Mouse (Mus musculus) lung, adult 18-20 months (tissue): ENCODE measurements around the gene Tcn2.
"Not testable (repeated sequence)": the region's sequence is repeated elsewhere in the genome, so short reads cannot be mapped to it uniquely, and the experiment has no call there.

Experiments used
- DNase-seq, 2 experiments: peaks; one replicate each; pipeline ENCODE4 v3.0.0; 2022; ENCODE audit warnings: mixed read lengths in 2 of 2

Tcn2 gene

DNA sequence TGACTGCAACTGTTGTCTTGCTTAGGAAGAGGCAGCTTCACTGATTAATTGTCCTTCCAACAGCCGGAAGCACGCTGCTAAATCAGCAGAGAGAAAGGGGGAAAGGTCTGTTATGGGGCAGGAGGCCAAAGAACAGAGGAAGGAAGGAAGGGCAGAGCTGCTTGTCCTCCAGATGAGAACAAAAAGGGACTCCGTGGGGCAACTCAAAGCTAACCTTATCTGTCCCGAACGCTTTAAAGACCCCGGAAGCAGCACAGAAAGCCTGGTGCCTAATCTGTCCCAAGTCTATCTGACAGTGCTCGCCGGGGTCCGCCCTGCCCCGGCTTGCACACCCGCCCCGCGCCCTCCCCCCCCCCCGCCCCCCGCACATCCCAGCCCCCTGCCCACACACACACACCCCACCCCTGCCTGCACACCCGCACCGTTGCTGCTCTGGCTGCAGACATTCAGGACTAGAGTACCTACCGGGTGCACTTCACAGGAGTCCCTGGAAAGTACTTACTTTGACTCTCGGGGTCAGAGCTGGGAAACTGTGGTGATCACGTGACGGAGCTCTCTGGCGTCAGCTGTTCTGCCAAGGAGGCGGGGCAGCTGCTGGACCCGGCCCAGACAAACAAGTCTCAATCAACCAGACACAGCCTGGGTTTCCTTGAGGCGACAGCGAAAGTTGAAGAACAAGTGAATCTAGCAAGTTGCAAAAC is at the start of gene Tcn2:
Gene Tcn2 (minus strand): TSS at position 649 of the 701 bp plus-strand sequence.
- peak; percentile 95 to 97 for DNase-seq

DNA sequence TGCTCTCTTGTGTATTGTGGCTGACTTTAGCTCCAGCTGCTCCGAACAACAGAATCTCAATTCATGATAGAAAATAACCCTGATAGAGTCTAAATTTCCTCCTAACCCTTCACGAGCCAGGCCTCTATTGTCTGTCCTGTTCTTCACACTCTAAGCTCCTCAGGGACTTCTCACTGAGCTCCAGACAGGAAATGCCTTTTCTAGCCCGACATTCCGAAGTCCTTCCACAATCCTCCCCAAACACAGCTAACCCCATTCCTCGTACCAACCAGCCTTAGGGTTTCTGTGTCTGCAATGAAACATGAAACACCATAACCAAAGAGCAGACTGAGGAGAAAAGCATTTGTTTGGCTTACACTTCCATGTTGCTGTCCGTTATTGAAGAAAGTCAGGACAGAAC is 49.6 kb upstream of the Tcn2 start:
- no peak for DNase-seq

DNA sequence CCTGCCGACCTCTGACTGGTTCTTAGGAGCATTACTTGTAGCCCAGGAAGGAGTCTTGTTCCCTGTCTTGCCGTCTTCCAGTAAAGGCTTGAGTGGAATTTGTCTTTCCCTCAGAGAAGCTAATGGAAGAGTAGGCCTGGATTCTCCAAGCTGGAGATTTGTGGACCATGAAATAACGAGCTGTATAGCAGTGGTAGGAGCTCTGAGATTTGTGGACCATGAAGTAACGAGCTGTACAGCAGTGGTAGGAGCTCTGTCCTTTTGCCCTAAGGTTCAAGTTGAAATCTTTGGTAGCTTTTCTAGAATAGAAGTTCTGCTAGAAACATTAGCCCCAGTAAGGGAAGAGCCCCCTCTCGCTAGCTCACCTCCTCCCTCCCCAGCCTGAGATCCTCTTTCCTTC is 46.5 kb upstream of the Tcn2 start:
- DNase-seq = no peak

DNA sequence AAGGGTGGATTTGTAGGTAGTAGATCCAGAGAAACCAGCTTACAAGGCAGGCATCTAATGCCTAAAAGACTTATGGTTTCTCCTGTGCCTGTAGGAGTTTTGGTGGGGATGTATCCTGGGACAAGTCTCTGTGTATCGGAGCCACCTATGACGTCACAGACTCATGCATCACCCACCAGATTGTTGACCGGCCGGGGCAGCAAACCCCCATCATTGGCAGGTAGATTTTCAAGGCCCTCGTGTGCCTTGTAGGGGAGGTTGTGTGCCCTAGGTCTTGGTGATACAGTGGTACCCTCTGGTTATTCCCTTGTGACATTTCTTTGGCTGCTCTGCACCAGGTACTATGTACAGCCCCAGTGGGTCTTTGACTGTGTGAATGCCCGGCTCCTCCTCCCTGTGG is 44.7 kb upstream of the Tcn2 start, which contains the start of gene 4930556J24Rik:
Gene 4930556J24Rik (minus strand): TSS at position 101 of the 400 bp plus-strand sequence.
- DNase-seq = no peak

DNA sequence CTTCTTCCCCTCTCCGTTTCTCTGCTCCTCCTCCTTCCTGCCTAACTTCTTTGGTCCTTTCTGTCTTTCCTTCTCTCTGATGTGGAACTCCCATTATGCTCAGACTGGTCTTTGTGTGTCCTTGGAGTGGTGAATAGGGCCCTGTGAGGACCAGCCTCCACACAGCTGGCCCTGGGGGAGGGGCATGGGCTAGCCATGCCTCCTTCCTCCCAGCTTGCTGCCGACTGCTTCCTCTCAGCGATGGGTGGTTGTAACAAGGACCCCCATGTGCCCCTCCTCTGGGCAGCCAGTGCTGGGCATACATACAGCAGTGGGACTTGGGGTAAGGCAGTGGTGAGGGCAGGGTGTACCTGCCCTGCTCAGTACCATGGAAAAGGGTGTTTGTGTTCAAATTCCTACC is 42.4 kb upstream of the Tcn2 start:
- DNase-seq = no peak

DNA sequence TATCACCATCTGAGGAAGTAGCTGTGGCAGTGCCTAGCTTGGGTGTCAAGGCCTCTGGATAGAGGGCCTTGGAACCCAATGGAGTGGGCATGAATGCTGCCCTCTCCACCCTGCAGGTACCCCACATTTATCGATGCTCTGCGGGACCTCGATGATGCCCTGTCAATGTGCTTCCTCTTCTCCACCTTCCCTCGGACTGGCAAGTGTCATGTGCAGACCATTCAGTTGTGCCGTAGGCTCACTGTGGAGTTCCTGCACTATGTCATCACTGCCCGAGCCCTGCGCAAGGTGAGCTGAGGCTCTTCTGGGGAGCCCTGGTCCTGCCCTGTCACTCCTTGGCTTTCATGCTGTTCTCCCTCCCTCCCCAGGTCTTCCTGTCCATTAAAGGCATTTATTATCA is 41.1 kb upstream of the Tcn2 start:
- no peak for DNase-seq

DNA sequence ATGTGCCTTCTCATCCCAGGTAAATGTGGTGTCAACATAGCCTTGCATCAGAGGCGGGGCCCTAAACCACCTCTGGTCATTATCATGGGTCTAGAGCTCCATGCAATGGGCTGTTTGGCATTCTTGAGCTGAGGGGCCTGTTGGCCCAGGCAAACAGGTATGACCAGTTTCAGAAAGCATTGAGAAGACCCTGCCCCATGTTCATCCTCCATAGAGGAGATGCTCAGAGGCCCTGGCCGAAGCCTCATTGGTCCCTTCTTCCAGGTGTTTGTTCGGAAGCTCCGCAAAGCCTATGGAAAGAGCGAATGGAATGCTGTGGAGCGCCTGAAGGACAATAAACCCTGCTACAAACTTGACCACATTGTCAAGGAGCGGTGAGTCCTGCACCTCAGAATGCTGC is 38.4 kb upstream of the Tcn2 start:
- no peak for DNase-seq

DNA sequence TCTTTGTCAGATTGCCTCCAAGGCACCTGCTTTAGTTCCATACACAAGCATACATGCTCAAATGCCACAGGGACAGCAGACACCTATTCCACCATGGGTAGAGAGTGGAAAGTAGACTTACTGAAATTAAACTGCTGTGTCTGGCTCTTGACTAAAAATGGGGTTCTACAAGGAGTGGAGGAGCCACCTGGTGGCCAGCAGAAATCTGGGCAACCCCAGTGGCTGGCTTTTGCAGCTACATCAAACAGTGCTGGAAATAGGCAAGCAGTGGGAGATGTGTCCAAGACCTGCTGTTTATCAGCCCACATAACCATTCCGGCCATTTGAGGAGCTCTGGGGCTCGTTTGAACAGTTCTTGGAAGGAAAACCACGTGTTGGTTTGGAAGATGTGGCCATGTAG is 37.9 kb upstream of the Tcn2 start:
- DNase-seq = no peak

DNA sequence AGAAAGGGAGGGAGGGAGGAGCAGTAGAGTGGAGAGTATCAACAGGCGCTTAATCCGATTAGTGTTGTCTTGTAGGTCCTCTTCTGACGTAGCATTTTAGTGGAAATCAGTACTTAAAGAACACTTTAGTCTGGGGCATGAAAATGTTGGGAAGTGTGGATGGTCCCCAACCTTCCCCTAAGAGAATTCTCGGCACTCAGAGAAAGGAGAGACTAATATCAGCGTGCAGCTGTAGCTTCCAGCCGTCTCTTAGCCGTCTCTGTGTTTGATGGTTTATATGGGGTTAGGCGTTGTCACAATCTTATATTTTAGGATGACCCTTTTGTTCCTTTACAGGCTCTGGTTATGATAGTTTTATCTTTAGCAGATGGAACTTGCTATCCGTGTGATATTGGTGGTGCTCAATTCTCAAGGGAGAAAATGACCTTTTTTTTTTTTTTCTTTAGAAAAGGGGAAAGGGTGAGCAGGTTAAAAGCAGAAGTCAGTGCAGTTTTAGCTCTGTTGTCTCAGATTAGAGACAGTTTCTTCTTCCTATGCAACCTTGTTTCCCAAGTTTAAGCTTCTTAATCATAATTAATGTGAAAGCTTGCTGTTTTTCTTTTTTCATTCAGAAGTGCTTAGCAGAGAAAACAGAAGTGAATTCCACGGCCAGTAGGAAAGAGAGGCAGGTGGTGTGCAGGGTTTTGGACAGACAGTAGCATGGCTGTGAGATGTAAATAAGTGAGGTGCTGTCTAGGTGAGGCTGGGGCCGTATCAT is 32.6 kb upstream of the Tcn2 start:
- DNase-seq = no peak

DNA sequence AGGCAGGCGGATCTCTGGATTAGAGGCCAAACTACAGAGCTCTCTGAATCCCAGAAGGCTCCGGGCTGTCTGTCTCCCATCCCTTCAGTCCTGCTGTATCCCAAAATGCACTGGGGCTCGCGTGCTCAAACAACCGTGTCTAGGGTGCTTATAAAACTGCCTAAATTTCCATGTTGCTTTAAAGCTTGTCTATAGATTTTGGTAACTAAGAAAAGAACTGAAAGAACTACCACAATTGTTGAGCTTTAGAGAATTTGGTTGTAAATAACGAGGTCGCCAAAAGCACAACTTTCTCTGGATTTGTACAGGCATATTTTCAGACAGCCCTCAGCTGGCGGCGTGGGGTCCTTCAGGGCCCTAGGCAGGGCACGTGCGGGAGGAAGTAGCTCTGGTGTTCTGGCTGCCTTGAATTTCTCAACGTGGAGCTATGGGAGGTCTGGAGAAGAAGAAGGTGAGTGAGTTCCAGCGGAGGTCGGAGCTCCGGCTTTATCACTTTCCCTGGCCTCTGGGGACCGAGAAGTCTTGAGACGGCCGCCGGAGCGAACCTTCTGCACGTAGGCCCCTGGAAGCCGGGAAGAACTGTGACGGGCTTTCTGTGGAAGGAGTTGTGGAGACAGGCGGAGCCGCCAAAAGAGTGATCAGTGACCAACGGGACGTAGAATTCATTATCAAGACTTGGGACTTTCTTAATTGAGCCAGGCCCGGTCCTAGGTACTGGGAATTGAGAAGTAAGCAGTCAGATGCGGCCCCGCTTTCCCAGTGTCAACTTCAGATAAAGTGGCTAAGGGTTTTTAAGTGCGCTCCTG is 31.9 kb upstream of the Tcn2 start, which contains the start of gene Pes1:
Gene Pes1 (plus strand): TSS at position 366 of the 806 bp plus-strand sequence.
- DNase-seq = peak; percentile 78 to 82

DNA sequence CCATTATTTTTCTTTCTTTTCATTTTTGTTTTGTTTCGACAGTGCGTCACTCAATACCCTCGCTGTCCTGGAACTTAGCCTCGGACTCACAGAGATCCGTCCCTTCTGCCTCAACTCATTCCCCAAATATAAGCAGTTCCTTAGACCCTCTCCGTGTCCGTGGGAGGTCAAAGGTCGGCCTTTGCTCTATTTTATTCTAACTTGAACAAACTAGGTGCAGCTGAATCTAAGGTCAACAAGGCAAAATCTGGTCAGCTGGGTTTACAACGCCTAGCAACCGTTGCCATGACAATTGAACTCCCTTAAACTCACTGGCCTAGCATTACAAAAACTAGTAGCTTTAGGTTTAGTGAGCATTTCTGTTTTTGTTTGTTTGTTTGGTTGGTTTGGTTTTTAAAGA is 31.2 kb upstream of the Tcn2 start:
- DNase-seq = peak in 1 of 2 experiments; percentile 17

DNA sequence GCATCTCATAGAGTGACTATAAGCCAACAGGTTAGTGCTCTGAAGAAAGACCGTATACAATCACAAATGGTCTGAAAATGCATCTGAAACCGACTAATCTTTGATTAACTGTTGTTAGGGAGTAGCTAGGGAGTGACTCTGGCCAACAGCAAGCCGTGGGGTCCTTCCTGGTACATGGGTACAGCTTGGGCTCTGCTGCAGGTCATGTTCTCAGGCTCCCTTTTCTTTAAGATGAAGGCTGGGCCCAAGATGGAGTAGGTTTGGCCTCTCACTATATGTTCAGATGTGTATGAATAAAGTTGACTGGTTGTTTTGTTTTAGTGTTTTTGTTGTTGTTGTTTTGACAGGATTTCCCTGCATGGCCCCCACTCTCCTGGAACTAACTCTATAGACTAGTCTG is 29.8 kb upstream of the Tcn2 start:
- no peak for DNase-seq

DNA sequence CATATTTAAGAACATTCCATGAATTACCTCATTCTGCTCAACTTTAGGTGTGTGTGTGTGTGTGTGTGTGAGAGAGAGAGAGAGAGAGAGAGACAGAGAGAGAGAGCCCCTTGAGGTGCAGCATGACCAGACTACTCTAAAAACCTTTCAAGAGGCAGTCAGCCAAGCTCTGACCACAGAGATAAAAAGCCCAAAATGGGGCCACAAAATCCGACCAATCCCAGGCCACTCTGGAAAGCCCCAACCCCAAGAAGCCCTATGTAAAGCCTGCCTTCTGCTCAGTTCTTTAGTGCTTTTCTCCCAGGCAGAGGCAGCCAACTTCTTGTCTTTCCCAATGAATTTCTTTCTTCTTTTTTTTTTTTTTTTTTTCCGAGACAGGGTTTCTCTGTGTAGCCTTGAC is 28.9 kb upstream of the Tcn2 start:
- DNase-seq = no peak

DNA sequence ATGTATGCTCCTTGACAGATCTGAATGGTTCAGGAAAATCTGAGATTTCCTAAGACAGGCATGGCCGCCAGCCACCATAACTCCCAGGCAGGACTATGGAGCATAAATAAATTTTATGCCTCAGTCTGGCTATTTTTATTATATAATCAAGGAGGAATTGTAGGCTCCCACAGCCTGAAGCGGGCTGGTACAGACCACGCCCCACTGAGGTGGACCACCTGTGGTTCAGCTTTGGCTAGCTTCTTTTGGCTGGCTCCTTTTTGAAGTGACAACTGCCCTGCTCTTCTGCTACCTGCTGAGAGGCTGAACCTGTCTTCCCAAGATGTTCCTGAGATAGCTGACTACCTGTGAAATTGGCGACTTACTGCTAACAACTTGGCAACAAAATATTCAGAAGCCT is 23.4 kb upstream of the Tcn2 start:
- DNase-seq = not testable (repeated sequence)

DNA sequence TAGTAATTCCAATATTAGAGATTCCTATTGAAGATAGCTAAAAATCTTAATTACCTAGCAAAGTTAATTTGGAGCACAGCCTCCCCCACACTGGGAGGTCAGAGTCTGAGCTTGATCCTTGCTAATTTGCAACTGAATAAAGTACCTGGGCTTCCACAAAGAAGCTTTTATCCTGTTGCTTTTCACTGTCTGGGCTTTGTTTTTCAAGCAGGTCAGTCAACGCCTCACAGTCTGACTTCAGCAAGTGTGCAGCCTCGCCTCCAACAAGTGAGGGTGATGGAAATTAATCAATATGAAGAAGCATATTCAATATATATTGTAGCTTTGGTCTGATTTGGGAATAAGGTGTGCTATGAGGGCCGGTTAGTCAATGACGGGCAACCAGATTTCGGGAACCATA is 22.9 kb upstream of the Tcn2 start:
- not testable (repeated sequence) for DNase-seq

DNA sequence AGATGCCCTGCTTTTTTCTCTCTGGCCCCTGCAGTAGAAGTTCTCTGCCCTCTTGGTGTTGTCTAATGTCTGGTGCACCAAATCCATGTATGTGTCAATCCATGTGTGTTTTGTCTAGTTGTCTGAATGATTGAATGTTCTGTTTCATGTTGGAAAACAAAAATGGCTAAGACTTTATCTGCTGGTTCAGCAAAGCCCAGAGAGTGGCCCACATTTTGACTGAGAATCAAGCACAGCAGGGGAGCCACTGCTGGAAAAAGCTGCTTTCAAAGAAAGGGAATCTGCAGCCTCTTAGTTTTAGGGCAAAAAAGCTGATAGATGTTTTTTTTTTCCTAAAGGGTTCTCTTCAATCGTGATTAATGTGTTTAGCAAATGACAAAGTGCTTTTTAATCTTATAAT is 14.4 kb upstream of the Tcn2 start:
- DNase-seq = no peak

DNA sequence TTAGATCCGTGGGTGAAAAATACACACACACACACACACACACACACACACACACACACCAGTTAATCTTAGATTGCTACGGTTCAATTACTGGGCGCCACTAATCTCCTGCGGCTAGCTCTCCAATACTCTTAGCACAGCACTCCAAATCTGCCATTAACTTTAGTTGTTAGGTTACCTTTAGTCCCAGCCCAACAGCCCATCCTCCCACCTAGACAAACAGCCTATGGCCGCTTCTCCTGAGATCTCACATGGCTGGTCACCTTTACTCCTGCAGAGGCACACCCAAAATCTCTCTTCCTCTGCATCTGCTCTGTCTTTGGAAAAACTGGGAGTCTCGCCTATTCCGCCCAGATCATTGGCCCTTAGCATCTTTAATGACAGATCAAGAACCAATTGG is 9.4 kb upstream of the Tcn2 start:
- DNase-seq = no peak

DNA sequence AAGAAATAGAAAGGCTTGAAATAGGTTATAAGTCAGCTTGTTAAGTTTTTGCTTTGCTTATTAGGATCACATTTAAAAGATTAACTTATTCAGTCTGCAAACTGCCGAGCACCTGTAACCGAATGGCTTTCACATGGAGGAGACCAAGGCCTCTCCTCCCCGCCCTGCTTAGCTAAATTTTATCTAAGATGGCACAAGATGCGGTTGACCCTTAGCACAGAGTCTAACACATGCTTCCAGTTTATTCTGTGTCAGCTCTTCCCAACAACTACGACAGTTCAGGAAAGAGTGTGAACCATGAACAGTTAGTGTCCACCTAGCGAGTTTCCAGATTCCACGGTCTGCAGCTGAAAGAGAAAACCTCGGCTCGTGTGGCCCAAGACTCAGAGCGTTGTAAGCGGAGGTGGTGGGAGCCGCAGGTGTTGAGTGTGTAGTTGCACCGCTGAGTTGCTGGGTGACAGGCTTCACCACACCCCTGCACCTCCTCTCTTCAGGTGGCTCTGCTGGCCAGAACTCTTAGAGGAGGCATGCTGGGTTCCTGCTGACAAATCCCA is 5.4 kb upstream of the Tcn2 start:
- no peak for DNase-seq

DNA sequence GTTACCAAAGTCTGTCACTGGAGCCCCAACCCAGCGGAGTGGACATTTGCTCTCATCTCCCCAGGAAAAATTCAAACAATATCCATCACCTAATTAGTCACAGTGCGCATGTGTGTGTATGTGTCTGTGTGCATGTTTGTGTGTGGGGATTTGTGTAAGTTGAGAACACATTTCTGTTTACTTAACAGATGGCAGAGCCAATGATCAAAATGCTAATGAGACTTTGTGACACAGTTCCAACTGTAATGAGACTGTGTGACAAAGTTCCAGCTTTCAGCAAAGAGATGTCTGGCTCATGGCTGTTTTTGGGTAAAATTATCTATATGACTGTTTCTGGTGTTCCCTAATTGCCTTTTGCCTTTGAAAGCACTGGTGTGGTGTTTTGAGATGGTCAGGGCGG is 4.4 kb upstream of the Tcn2 start:
- DNase-seq = no peak

DNA sequence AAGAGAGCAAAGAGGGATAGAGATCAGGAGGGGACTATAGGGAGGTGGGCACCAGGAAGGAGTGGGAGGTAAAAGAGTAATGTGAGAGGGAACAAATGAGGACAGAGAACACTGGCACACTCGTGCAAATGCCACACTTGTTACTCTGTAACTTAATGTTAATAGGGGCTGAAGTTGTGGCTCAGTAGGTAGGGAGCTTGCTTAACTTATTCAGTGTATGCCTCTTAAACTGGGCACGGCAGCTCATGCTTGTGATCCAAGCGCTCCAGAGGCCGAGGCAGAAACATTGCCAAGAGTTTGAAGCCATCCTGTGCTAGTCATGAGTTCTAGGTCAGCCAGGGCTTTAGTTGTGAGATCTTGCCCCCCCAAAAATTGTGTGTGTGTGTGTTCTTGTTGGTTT is 3.2 kb upstream of the Tcn2 start:
- no peak for DNase-seq

DNA sequence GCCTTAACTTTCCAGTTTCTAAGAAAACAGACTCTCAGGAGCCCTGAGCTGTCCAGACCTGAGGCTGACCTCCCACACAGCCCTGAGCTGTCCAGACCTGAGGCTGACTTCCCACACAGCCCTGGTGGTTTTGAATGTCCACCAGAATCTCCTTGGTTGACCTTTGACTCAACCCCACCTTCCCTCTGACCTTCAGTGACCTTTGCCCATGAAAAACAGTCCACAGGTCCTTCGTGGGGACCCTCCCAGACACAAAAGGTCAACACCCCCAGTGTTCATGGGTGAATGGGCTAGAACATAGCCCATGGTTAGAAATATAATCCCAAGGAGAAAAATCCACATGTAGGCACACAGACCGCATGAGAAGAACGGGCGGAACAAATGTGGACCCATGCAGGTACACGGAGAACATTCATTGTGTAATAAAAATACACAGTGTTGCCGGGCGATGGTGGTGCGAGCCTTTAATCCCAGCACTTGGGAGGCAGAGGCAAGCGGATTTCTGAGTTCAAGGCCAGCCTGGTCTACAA is 1.9 kb upstream of the Tcn2 start:
- no peak for DNase-seq

DNA sequence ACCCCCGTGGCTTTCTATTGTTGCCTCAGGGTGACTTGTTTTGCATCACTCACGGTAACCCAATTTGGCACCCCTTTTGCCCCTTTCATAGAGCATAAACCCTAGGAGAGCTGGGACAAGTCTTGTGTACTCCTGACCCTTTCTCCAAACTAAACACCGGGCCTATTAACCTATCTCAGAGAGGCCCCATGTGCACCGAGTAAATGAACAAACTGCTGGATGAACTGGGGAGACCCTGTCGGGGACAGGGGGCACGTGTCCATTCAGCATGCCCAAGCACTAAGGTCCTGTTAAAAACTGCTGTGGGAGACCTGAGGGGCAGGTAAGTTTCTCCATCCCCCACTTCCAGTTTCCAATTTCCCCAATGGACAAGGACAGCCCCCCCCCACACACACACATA is 1.0 kb downstream of the Tcn2 start:
- DNase-seq = no peak

DNA sequence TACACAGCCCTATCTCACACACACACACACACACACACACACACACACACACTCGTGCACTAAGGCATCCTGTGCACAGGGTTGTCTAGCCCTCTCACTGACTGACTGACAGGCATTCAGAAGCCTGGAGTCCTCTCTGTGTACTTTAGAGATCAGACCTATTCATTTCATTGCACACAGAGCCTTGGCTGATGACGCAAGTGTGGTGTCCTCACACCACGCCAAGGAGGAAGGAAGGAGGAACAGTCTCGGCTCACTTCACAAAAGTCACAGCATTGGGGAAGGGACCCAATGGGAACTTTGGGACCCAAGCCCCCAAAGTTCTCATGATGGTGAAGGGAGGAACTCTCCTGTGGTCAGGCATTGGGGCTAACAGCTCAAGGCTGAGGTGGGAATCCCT is 1.9 kb downstream of the Tcn2 start:
- peak; percentile 43 to 69 for DNase-seq
